In genomic region chr3:101356583-101357553, GRCm38 (mm10) we compare ENCODE assay signal across 19 mouse cellular contexts. TPM values are rescaled to one million over a fixed set of nuclear protein-coding genes. Genes with fewer than 3 reads are reported as not detected.
DNase-seq lines count a peak whose midpoint lies in the region; ATAC-seq and TF ChIP-seq lines count a peak whose summit lies in the region.
"Had no signal": no experiment of that assay in that cellular context is flagged by ENCODE, and none has a peak within 500 bp of the region (broad histone marks: within the 10 kb centered on the region; RNA-seq: fewer than 3 reads in every experiment).

No protein-coding gene starts in this region.

- no peaks in the 10 kb centered on the region for H3K27me3 ChIP-seq in heart, embryonic 11.5 days (ENCODE audit: control insufficient read depth, insufficient read depth, low read length)
- no peaks in the 10 kb centered on the region for H3K27me3 ChIP-seq in heart, adult 2 months (ENCODE audit: control insufficient read depth, insufficient read depth, low read length)
- H3K27me3 ChIP-seq in ES-Bruce4 (ENCODE audit: control insufficient read depth, insufficient read depth, low read length, poor library complexity, severe bottlenecking) (no peaks in the 10 kb centered on the region), G1E (ENCODE audit: insufficient read depth, low read length) (no peaks in the 10 kb centered on the region)
- H3K27me3 ChIP-seq in liver, embryonic 13.5 days: no peaks in the 10 kb centered on the region
- H3K27me3 ChIP-seq: embryonic facial prominence, embryonic 13.5 days had no signal

- no peaks in the 10 kb centered on the region for H3K9me3 ChIP-seq in heart, embryonic 11.5 days (replicated peaks; ENCODE audit: control insufficient read depth, low read length)
- H3K9me3 ChIP-seq in ES-Bruce4 (replicated peaks; ENCODE audit: control insufficient read depth, insufficient read depth, low read length, poor library complexity, severe bottlenecking): no peaks in the 10 kb centered on the region
- H3K9me3 ChIP-seq in G1E (replicated peaks): peaks cover 11% of the 10 kb centered on the region
- H3K9me3 ChIP-seq in liver, embryonic 13.5 days (replicated peaks): peaks cover 7% of the 10 kb centered on the region; the same call in 1 of the 2 replicates
- H3K9me3 ChIP-seq: embryonic facial prominence, embryonic 13.5 days had no signal

- H3K4me3 ChIP-seq in heart, embryonic 11.5 days (ENCODE audit: low read depth, low read length): no peak overlapping the region
- H3K4me3 ChIP-seq in heart, adult 2 months: no peak overlapping the region
- no peak overlapping the region for H3K4me3 ChIP-seq in ES-Bruce4 (ENCODE audit: low read depth, low read length)
- H3K4me3 ChIP-seq in G1E (ENCODE audit: low read depth, low read length): peak overlapping the region; percentile 40; the same call in 1 of the 2 replicates
- no peak overlapping the region for H3K4me3 ChIP-seq in liver, embryonic 13.5 days (replicated peaks)
- H3K4me3 ChIP-seq: embryonic facial prominence, embryonic 13.5 days had no signal

- no peak for TF ChIP-seq EP300 in heart, adult 2 months (IDR thresholded peaks at IDR 0.05; ENCODE audit: insufficient read depth, low read depth, low read length)
- no peak for TF ChIP-seq EP300 in ES-Bruce4 (IDR thresholded peaks at IDR 0.05; ENCODE audit: insufficient read depth, low read depth, low read length)

- TF ChIP-seq POLR2A in heart, adult 2 months (IDR thresholded peaks at IDR 0.05; ENCODE audit: insufficient read depth, low read depth, low read length): no peak
- TF ChIP-seq POLR2A in ES-Bruce4 (IDR thresholded peaks at IDR 0.05; ENCODE audit: insufficient read depth, low read length): no peak

- peak overlapping the region; percentile 90; the same call in 1 of the 2 replicates for H3K27ac ChIP-seq in heart, embryonic 11.5 days (ENCODE audit: low read depth, low read length)
- H3K27ac ChIP-seq in heart, adult 2 months: no peak overlapping the region
- peak overlapping the region; percentile 59 for H3K27ac ChIP-seq in ES-Bruce4 (ENCODE audit: insufficient read depth, low read length)
- peak overlapping the region; percentile 90 for H3K27ac ChIP-seq in liver, embryonic 13.5 days
- H3K27ac ChIP-seq: embryonic facial prominence, embryonic 13.5 days had no signal

- H3K36me3 ChIP-seq in heart, embryonic 11.5 days (ENCODE audit: control insufficient read depth, insufficient read depth, low read length): no peaks in the 10 kb centered on the region
- H3K36me3 ChIP-seq in heart, adult 2 months (ENCODE audit: control insufficient read depth, insufficient read depth, low read length): no peaks in the 10 kb centered on the region; the same call in 1 of the 2 replicates
- H3K36me3 ChIP-seq in ES-Bruce4 (ENCODE audit: control insufficient read depth, insufficient read depth, low read length, poor library complexity, severe bottlenecking) (no peaks in the 10 kb centered on the region), G1E (replicated peaks) (no peaks in the 10 kb centered on the region)
- H3K36me3 ChIP-seq in liver, embryonic 13.5 days: no peaks in the 10 kb centered on the region
- H3K36me3 ChIP-seq: embryonic facial prominence, embryonic 13.5 days had no signal

- peaks cover 18% of the 10 kb centered on the region for H3K4me1 ChIP-seq in heart, embryonic 11.5 days (ENCODE audit: control insufficient read depth, insufficient read depth, low read length)
- peaks cover 1% of the 10 kb centered on the region; the same call in 1 of the 2 replicates for H3K4me1 ChIP-seq in heart, adult 2 months (ENCODE audit: control insufficient read depth, insufficient read depth, low read length)
- H3K4me1 ChIP-seq in ES-Bruce4 (ENCODE audit: control insufficient read depth, insufficient read depth, low read length): peaks cover 6% of the 10 kb centered on the region
- H3K4me1 ChIP-seq in G1E (ENCODE audit: insufficient read depth, low read depth, low read length): peaks cover 60% of the 10 kb centered on the region
- peaks cover 65% of the 10 kb centered on the region for H3K4me1 ChIP-seq in liver, embryonic 13.5 days (replicated peaks)
- H3K4me1 ChIP-seq: embryonic facial prominence, embryonic 13.5 days had no signal

- no peak overlapping the region for H3K9ac ChIP-seq in heart, embryonic 11.5 days (ENCODE audit: low read depth, low read length)
- no peak overlapping the region for H3K9ac ChIP-seq in heart, adult 2 months (ENCODE audit: low read depth, low read length)
- H3K9ac ChIP-seq in ES-Bruce4 (ENCODE audit: low read depth, poor library complexity, severe bottlenecking): no peak overlapping the region
- peak overlapping the region; percentile 61; the same call in 1 of the 2 replicates for H3K9ac ChIP-seq in liver, embryonic 13.5 days
- H3K9ac ChIP-seq: embryonic facial prominence, embryonic 13.5 days had no signal

- ATAC-seq in heart, embryonic 11.5 days (replicated peaks; ENCODE audit: insufficient number of reproducible peaks, low FRiP score, low TSS enrichment): no peak
- ATAC-seq in G1E (ENCODE audit: extremely low read depth, insufficient number of reproducible peaks, low FRiP score, poor library complexity, severe bottlenecking): no peak
- ATAC-seq in liver, embryonic 13.5 days (ENCODE audit: low read depth): peak; percentile 69
- ATAC-seq: activated CD4-positive, CD25-positive, alpha-beta regulatory T cell, adult 4 months; CD4-positive, CD25-positive, alpha-beta regulatory T cell, adult 4 months had no signal

- no peak for TF ChIP-seq CTCF in heart, adult 2 months (IDR thresholded peaks at IDR 0.05)
- TF ChIP-seq CTCF in ES-Bruce4 (IDR thresholded peaks at IDR 0.05; ENCODE audit: low read depth, low read length) (no peak), G1E (IDR thresholded peaks at IDR 0.05; ENCODE audit: low read depth, low read length) (no peak)

- H3K79me2 ChIP-seq in heart, adult 2 months (replicated peaks; ENCODE audit: control insufficient read depth, insufficient read depth, low read length): no peaks in the 10 kb centered on the region

- WGBS in heart, embryonic 11.5 days (ENCODE audit: insufficient replicate concordance): 72% methylated on average over 8 of the region's 8 CpGs
- 84% methylated on average over 8 of the region's 8 CpGs for WGBS in heart, adult 2 months
- 40% methylated on average over 8 of the region's 8 CpGs for WGBS in liver, embryonic 13.5 days (ENCODE audit: insufficient replicate concordance)

- H3K4me2 ChIP-seq in heart, embryonic 11.5 days: peak overlapping the region; percentile 37
- peak overlapping the region; percentile 52 for H3K4me2 ChIP-seq in liver, embryonic 13.5 days
- H3K4me2 ChIP-seq: embryonic facial prominence, embryonic 13.5 days had no signal

- intact Hi-C loops in heart, adult 2 months (cut with DNase I): no loop called here

- no peak for DNase-seq in heart, adult 2 months
- DNase-seq in G1E (ENCODE audit: low spot score): no peak
- DNase-seq in liver, embryonic 13.5 days: peak; percentile 55
- DNase-seq in ovary, adult 18-20 months (ENCODE audit: low spot score): no peak
- DNase-seq in layer of hippocampus, postnatal 10 days (ENCODE audit: low spot score in 2 of 2): no peak
- DNase-seq: adrenal gland, postnatal 25 days; cerebellum, postnatal 36 days; gastrocnemius, postnatal 14 days; heart, postnatal 10 days; kidney, adult 2 months; kidney, postnatal 36 days; left cerebral cortex, postnatal 4 days; lung, adult 2 months; lung, postnatal 4 days had no signal

RNA-seq across cellular contexts. Expression of gene Igsf3, which starts 20.0 kb away (rescaled TPM):
- polyA plus RNA-seq in heart, embryonic 11.5 days (2014; fragmentation: Nextera tagmentation; extraction: Ambion mirVana): 28.1 and 31.3 TPM in 2 replicates
- 10 to 100 TPM; 11.4 to 11.8 TPM for total RNA-seq in heart, adult 2 months (2021)
- 3.9 and 6.8 TPM in 2 replicates for polyA plus RNA-seq in heart, adult 2 months (2012; rRNA removed)
- polyA plus RNA-seq in ES-Bruce4 (2011; ENCODE audit: insufficient read depth, insufficient read length, low read depth, missing spikeins) (29.1 and 30.5 TPM in 2 replicates), G1E (2012) (9.4 and 14.6 TPM in 2 replicates)
- total RNA-seq in G1E (2014; fragmentation: Nextera tagmentation) (29.4 and 33.0 TPM in 2 replicates), G1E (2017) (16.1 and 19.1 TPM in 2 replicates)
- polyA plus RNA-seq in liver, embryonic 13.5 days (2015; fragmentation: Nextera tagmentation; extraction: Ambion mirVana): 6.4 and 7.5 TPM in 2 replicates
- total RNA-seq in layer of hippocampus, postnatal 10 days (2021): 10 to 100 TPM; 57.3 to 57.7 TPM
